Mouse (Mus musculus) intestine, embryonic 15.5 days (tissue): ENCODE results near the gene Thoc7. TPM values are rescaled to one million over a fixed set of nuclear protein-coding genes. Genes with fewer than 3 reads are reported as not detected.

Experiments
- ATAC-seq: fragments of 200-750 bp; cut with Nextera tagmentation; 2 replicates; pipeline ENCODE4 v1.8.0; 2017; ENCODE audit warnings: moderate TSS enrichment, moderate library complexity
- H3K27ac ChIP-seq: fragments of 300-500 bp; sonication (generic); 2 replicates; pipeline ENCODE4 v1.5.1; 2015; ENCODE audit warnings: mild to moderate bottlenecking, inconsistent platforms
- H3K27me3 ChIP-seq: fragments of 300-500 bp; sonication (generic); replicated peaks from 2 replicates; pipeline ENCODE4 v1.6.1; 2015; ENCODE audit warnings: inconsistent platforms
- H3K36me3 ChIP-seq: fragments of 300-500 bp; sonication (generic); 2 replicates; pipeline ENCODE4 v1.6.1; 2015; ENCODE audit warnings: inconsistent platforms
- H3K4me1 ChIP-seq: fragments of 300-500 bp; sonication (generic); replicated peaks from 2 replicates; pipeline ENCODE4 v1.6.1; 2015; ENCODE audit warnings: inconsistent platforms
- H3K4me2 ChIP-seq: fragments of 300-500 bp; sonication (generic); replicated peaks from 2 replicates; pipeline ENCODE4 v1.6.1; 2015; ENCODE audit warnings: mild to moderate bottlenecking, inconsistent platforms
- H3K4me3 ChIP-seq: fragments of 300-500 bp; sonication (generic); replicated peaks from 2 replicates; pipeline ENCODE4 v1.5.1; 2015; ENCODE audit warnings: inconsistent platforms
- H3K9ac ChIP-seq: fragments of 300-500 bp; sonication (generic); 2 replicates; pipeline ENCODE4 v1.6.1; 2015; ENCODE audit warnings: inconsistent platforms
- H3K9me3 ChIP-seq: fragments of 300-500 bp; sonication (generic); 2 replicates; pipeline ENCODE4 v1.6.1; 2016; ENCODE audit warnings: inconsistent platforms
- WGBS: fragments of 180-500 bp; shearing (Covaris S2); methylation state at CpG from one replicate; pipeline ENCODE4 v1.1.7; 2015; 5-methylcytosine and 5-hydroxymethylcytosine counted together
- polyA plus RNA-seq: library from polyadenylated mRNA; unstranded; fragments of >200 nt; fragmentation: Nextera tagmentation; extraction: Ambion mirVana; gene quantifications from 2 replicates; pipeline ENCODE4 v1.2.1, GENCODE M21; 2015

The Thoc7 gene
- polyA plus RNA-seq, 1 experiment from 2014 or later: 196 TPM

DNA sequence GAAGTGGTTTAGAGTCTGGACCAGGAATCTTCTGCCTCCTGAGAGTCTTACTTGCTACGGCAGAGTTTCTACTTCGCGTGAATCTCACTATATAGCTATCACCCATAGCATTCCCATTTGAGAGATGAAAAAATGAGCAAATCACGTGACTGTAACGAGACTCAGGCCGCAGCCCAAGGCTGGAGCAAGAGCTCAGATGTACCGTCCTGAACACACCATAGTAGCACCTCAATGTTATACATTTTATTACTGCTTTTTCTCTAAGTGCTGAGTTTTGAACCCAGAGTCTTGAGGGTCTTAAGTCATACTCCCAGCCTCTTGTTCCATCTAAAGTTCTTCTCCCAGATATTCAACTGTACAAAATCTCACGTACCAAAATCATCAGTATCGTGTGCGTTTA, 44.4 kb downstream of the Thoc7 start:
- no peak for ATAC-seq
- Histone ChIP-seq H3K36me3 (no peaks in the 10 kb centered on the region), H3K27ac (no peak overlapping the region), H3K27me3 (no peaks in the 10 kb centered on the region), H3K9ac (no peak overlapping the region), H3K9me3 (no peaks in the 10 kb centered on the region), H3K4me2 (no peak overlapping the region), H3K4me1 (no peaks in the 10 kb centered on the region), H3K4me3 (no peak overlapping the region)
- WGBS: 87% methylated on average over 10 of the region's 10 CpGs

DNA sequence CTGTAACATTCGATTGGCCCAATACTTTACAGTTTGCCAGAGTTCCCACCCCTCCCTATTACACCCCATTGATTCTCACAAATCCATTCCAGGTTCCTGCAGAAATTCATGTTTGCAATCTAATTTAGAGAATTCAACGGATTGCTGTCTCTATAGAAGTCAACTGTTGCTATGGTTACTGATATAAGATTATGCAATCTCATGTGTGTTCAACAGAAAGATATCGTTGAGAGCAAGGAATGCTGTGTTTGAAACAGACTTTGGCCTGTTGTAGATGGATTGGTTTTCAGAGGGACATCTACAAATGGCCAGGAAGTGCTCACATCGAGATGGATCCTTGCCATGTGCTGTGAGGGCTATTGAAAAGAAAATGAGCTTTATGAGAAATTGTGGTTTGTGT, 46.4 kb downstream of the Thoc7 start:
- 59% methylated on average over 4 of the region's 4 CpGs for WGBS
- Histone ChIP-seq H3K9ac (no peak overlapping the region), H3K36me3 (no peaks in the 10 kb centered on the region), H3K4me3 (no peak overlapping the region), H3K4me2 (no peak overlapping the region), H3K27ac (no peak overlapping the region), H3K4me1 (no peaks in the 10 kb centered on the region), H3K9me3 (no peaks in the 10 kb centered on the region), H3K27me3 (no peaks in the 10 kb centered on the region)
- peak; percentile 64 for ATAC-seq

DNA sequence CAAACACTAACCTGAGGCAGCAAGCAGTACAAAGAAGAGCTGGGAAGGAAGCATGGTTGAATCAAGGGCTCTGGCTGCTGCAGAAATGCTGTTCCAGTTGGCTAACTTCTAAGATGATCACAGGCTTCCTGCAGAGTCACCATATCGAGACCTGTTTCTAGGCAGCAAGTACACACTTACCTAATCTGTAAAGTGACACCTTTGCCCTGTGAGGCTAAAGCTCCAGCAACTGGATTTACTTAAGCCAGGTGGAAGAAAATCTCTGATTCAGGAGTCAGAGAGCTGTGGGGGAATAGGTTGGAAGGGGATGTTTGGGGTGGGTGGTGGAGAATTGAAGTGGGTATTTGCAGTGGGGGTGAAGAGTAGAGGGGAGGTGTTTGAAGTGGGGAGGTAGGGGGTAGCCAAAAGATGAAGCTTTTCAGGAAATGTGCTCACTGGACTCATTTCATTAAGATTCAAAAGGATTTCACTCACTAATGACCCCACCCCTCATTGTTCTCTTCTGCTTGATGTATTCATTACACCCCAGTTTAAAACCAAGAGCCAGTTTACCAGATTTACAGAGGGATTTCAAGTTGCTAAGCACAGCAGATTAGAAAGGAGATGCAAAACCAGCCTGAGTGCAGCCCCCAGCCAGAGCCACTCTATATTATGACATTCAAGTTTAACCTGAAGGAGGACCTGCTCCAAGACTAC, 47.1 kb downstream of the Thoc7 start, which contains the start of gene Gm281:
TSS of gene Gm281 (minus strand) at position 92 of the 696 bp plus-strand sequence.
- no peaks in the 10 kb centered on the region for H3K9me3 ChIP-seq
- H3K4me1 ChIP-seq: no peaks in the 10 kb centered on the region
- no peak within 1 kb of the TSS for H3K9ac ChIP-seq
- no peaks in the 10 kb centered on the region for H3K36me3 ChIP-seq
- H3K27me3 ChIP-seq: no peaks in the 10 kb centered on the region
- no peak within 1 kb of the TSS for H3K27ac ChIP-seq
- WGBS: 54% methylated on average over 1 of the region's 1 CpGs
- ATAC-seq: no peak
- no peak within 1 kb of the TSS for H3K4me2 ChIP-seq
- H3K4me3 ChIP-seq: no peak within 1 kb of the TSS

DNA sequence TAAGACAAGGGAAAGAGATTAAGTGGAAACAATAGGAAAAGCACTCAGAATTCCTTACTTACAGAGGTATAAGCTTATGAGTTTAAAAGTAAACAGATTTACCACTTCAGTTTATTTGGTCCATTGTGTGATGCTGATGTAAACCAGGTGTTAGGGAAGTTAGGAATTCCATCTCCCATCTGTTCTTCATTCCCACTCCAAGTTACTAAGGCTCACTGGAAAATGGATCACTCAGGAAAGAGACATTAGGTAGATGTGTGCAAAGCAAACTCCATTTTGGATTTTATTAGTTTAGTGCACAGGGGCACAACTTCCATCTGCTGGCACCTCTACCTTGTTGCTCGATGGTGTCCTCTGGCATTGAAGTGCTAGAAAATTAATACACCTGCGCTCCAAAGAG, 51.5 kb downstream of the Thoc7 start:
- Histone ChIP-seq H3K4me3 (no peak overlapping the region), H3K27me3 (no peaks in the 10 kb centered on the region), H3K36me3 (no peaks in the 10 kb centered on the region), H3K27ac (no peak overlapping the region), H3K9me3 (no peaks in the 10 kb centered on the region), H3K9ac (no peak overlapping the region), H3K4me2 (no peak overlapping the region), H3K4me1 (no peaks in the 10 kb centered on the region)
- no peak for ATAC-seq
- WGBS: 82% methylated on average over 2 of the region's 2 CpGs

DNA sequence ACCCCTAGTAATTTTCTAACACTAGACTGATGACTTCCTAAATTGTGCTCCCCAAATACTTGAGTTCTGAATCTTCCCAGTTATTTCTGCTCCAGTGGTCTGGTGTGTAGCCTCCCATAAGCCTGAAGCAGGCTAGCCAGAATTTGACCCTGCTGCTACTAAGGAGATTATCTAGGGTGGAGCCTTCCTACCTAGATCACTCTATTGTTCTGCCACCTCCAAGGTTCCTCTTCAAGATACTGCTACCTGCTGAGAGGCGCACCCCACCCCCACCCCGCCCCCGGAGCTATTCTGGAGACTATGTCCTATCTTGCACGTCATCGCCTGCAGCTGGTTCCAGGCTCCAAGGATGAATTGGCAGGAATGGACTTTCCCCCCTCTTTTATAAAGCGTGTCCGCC, 54.5 kb downstream of the Thoc7 start:
- no peaks in the 10 kb centered on the region for H3K27me3 ChIP-seq
- no peak overlapping the region for H3K4me2 ChIP-seq
- 87% methylated on average over 7 of the region's 7 CpGs for WGBS
- H3K4me3 ChIP-seq: no peak overlapping the region
- no peaks in the 10 kb centered on the region for H3K36me3 ChIP-seq
- no peaks in the 10 kb centered on the region for H3K9me3 ChIP-seq
- no peak overlapping the region for H3K27ac ChIP-seq
- no peaks in the 10 kb centered on the region for H3K4me1 ChIP-seq
- no peak overlapping the region for H3K9ac ChIP-seq
- no peak for ATAC-seq

DNA sequence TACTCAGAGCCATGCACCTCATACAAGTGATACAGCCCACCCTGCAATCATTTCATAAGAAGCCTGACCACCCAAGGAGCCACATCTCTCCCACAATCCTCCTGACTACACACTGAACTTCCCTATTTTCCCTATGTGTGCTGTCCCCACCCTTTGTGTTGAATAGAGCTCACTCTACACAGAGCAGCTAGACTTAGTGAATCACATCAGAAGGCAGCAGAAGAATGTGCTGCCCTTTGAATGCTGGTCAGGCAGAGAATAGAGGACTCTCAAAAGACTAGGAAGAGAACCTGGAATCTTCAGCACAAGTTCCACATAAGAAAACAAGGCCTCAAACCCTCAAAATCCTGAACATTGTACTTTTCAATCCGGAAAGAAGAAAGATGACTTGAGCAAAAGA, 55.2 kb downstream of the Thoc7 start:
- Histone ChIP-seq H3K4me2 (no peak overlapping the region), H3K4me1 (no peaks in the 10 kb centered on the region), H3K9me3 (no peaks in the 10 kb centered on the region), H3K27me3 (no peaks in the 10 kb centered on the region), H3K36me3 (no peaks in the 10 kb centered on the region), H3K4me3 (no peak overlapping the region), H3K9ac (no peak overlapping the region), H3K27ac (no peak overlapping the region)
- no peak for ATAC-seq
- WGBS: 86% methylated on average over 1 of the region's 1 CpGs

DNA sequence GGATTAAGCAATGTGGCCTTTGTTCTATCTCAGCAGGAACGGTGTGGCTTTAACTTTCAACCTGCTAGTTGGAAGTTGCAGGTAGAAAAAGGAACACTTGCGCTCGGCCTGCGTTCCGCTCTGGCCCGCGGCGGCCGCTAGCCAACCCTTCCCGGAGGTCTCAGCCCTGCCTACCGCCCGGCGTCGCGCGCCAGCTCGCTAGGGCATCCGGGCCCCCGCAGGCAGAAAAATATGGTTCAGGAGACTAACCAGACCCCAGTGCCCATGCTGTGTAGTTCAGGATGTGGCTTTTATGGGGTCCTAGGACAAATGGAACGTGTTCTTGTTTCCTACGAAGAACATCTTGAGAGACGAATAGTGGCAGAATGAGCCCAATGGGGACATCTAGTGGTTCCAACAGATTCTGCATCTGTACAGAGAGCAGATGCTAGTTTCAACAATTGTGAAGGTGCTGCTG, 60.0 kb downstream of the Thoc7 start:
- Histone ChIP-seq H3K4me3 (peak overlapping the region; percentile 47), H3K9me3 (no peaks in the 10 kb centered on the region), H3K4me1 (no peaks in the 10 kb centered on the region), H3K36me3 (no peaks in the 10 kb centered on the region), H3K27me3 (no peaks in the 10 kb centered on the region), H3K9ac (peak overlapping the region; percentile 61), H3K27ac (peak overlapping the region; percentile 41; the same call in 1 of the 2 replicates), H3K4me2 (peak overlapping the region; percentile 90)
- ATAC-seq: peak; percentile 87
- under 1% methylated on average over 22 of the region's 22 CpGs for WGBS

Other genes starting within 250 kb of the Thoc7 start
- not detected in 2 replicates for gene Gm281, start 47.4 kb downstream of the Thoc7 start, polyA plus RNA-seq
- gene Atxn7, start 412 bp downstream of the Thoc7 start, polyA plus RNA-seq: 3.6 and 4.2 TPM in 2 replicates
- gene Psmd6, start 159.1 kb upstream of the Thoc7 start, polyA plus RNA-seq: 211 and 224 TPM in 2 replicates
- gene Olfr720, start 225.0 kb upstream of the Thoc7 start, polyA plus RNA-seq: not detected in 2 replicates